Mouse (Mus musculus) lung, postnatal 36 days (tissue): ENCODE measurements around the gene Eps15.

Source experiments
- DNase-seq: peaks from one replicate; pipeline ENCODE4 v3.0.0; 2022; ENCODE audit warnings: mixed read lengths

Gene Eps15

DNA sequence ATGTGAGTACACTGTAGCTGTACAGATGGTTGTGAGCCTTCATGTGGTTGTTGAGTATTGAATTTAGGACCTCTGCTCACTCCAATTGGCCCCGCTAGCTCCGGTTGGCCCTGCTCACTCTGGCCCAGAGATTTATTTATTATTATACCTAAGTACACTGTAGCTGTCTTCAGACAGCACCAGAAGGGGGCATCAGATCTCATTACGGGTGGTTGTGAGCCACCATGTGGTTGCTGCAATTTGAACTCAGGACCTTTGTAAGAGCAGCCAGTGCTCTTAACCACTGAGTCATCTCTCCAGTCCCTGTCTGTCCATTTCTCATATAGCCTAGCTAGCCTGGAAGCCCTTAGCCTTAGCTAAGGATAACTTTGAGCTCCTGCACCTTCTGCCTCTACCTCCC lies 124.8 kb downstream of the Eps15 start:
- peak; percentile 9 for DNase-seq

DNA sequence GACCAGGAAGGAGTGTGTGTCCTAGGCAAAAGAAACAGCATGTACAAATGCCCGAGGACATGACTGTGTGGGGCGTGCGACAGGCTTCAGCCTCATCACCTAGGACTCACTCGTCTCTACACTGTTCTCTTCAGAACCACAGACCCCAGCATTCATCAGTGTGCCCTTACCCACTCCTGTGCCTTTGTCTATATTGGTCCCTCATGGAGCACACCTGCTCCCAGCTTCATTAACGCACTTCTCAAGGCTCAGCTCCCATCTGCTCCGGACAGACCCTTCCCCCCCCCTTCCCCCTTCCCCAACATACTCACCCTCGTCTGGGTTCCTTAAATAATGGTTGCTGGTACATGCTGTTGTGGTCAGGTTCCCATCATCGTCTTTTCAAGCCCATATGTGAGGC lies 125.3 kb downstream of the Eps15 start:
- DNase-seq: no peak

- peak; percentile 80 for DNase-seq
Observed at GRCm38 (mm10) chr4:109406054-109406485, 126.0 kb downstream of the Eps15 start.

- DNase-seq: peak; percentile 52
Observed at GRCm38 (mm10) chr4:109406486-109407175, 126.6 kb downstream of the Eps15 start, which contains the start of gene Ttc39a. Gene Ttc39a, plus strand, starts transcription at chr4:109406623.

- no peak for DNase-seq
Observed at GRCm38 (mm10) chr4:109407176-109407520, 127.1 kb downstream of the Eps15 start.

- DNase-seq: no peak
Observed at GRCm38 (mm10) chr4:109407701-109408485, 127.8 kb downstream of the Eps15 start.

DNA sequence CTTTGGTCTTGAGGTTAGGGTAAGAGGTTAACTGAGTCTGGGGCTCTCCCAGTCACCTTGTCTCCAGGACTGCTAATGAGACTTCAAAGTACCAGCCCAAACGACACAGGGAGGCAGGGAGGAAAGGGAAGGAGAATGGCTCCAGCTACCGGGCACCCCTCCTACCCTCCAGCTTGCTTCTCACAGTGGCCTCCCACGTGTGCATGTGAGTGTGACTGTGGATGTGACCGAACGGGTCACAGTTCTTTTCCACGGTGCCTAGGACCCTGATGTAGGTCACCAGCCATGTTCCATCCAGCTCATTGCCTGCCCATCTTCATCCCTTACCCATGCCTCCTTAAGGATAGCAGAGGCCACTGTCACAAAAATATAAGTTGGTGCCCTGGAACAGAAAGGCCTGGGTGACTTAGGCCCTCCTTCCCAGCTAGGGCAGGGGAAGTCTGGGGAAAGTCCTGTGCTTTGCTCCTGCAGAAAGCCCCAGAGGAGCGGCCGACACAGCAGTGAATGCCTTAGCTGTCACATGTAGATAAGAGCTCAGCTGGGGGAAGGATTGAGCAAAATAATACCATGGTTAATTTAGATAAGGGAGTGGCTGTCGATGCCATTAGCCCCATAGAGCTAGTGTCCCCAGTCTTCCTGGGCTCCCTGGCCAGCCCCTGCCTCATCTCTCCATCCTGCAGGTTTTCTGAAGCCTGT lies 130.8 kb downstream of the Eps15 start:
- DNase-seq: no peak

DNA sequence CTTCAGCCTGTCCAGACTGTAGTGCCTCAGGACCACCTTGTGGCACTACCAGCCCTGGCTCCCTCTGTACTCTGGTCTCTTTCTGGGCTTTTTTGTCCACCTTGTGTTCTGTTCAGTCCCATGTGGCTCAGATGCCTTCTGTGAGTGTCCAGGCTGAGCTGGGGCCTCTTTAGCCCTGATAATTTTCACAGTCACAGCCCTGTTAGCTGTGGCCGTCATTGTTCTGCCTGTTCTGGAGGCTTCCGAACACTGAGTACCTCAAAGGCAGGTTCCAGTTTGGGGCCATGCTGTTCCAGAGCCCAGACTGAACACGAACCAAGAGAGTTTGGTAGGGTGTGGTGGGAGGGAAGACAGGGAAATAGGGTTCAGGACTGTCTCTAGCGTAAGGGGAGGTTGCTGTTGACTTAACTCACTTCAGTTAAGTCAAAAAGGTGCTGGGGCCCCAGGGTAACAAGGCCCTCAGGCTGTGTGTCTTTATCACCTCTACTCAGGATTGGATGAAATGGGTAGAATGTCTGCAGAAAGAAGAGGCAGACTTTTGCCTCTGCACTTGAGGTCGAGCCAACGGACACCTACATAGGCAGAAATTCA lies 131.4 kb downstream of the Eps15 start:
- no peak for DNase-seq

- DNase-seq: no peak
Observed at GRCm38 (mm10) chr4:109412233-109412632, 132.2 kb downstream of the Eps15 start.

DNA sequence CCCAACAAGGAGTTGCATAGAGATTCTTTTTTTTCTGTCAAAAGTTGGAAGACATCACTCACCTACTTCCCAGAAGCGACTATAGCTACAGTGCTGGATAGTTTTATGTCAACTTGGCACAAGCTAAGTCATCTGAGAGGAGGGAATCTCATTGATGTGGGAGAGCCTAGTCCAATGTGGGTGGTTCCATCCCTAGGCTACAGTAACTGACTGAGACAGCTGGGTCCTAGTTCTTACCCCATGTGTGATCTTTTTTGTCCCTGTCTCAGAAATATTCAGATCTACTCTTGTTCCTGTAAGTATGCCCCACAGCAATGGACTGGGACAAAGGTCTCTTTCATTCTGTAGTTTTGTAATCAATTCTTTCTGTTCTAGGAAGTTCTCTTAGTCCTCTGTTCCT lies 137.9 kb downstream of the Eps15 start:
- DNase-seq: peak; percentile 14

GRCm38 (mm10) chr4:109419017-109419416 lies 138.9 kb downstream of the Eps15 start:
- DNase-seq: peak; percentile 58

- DNase-seq: no peak
Observed at GRCm38 (mm10) chr4:109419563-109419962, 139.5 kb downstream of the Eps15 start.

- peak; percentile 44 for DNase-seq
Observed at GRCm38 (mm10) chr4:109420138-109420795, 140.2 kb downstream of the Eps15 start.

DNA sequence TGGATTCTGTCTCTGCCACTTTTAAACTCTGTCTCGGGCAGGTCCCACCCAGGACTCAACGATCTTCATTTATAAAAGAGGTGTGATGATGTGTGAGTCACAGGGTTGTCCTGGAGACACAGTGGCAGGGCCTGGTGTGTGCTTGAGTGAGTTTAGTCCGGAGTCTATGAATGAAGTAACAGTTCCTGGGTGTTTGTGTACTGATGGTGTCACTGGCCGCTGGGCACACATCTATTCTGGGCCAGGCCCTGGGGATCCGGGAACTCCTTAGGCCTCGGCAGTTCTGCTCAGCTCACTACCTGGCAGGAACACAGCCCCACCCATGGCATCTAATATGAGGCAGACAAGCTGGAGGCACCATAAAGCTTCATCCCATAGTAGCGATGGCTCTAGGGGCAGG lies 141.5 kb downstream of the Eps15 start:
- DNase-seq: no peak

- no peak for DNase-seq
Observed at GRCm38 (mm10) chr4:109422436-109422835, 142.4 kb downstream of the Eps15 start.

- no peak for DNase-seq
Observed at GRCm38 (mm10) chr4:109423438-109423837, 143.4 kb downstream of the Eps15 start.

- DNase-seq: no peak
Observed at GRCm38 (mm10) chr4:109427058-109427457, 147.0 kb downstream of the Eps15 start.

DNA sequence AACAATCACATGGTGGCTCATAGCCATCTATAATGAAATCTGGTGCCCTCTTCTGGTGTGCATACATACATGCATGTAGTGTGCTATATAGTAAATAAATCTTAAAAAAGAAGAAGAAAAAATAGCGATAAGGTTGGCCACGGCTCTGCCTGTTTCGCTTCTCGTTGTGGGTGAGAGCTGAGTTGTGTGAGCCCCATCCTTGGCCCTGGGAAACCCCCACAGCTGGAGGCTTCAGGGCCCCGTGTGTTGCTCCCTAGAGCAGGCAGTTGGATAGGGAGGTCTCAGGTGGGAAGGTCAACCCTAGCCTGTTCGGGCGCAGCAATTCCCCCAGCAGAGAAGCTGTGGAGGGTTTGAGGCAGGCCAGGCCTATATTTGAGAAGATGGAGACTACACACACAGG lies 150.2 kb downstream of the Eps15 start:
- no peak for DNase-seq

GRCm38 (mm10) chr4:109430854-109431253 lies 150.8 kb downstream of the Eps15 start:
- DNase-seq: peak; percentile 80

DNA sequence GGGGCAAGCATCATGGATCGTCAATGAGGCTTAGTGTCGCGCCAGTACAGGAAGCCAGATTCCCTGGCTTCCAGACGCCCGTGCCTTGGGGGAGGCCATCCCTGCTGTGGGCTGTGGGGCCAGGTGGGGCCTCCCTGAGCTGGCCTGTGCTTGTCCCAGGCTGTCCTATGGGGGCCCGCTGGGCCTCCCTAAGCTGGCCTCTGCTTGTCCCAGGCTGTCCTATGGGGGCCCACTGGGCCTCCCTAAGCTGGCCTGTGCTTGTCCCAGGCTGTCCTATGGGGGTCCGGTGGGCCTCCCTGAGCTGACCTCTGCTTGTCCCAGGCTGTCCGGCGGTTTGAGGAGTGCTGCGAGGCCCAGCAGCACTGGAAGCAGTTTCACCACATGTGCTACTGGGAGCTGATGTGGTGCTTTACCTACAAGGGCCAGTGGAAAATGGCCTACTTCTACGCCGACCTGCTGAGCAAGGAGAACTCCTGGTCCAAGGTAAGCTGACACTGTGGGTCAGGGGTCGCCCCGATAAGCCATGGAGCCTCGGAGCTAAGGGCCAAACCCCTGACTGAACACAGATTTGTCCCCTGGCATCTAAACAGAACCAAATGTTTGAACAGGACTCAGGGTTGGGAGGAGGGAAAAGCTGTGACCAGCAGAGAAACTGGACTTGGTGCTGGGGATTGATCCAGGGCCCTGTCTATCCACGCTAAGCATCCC lies 152.8 kb downstream of the Eps15 start:
- DNase-seq: no peak

DNA sequence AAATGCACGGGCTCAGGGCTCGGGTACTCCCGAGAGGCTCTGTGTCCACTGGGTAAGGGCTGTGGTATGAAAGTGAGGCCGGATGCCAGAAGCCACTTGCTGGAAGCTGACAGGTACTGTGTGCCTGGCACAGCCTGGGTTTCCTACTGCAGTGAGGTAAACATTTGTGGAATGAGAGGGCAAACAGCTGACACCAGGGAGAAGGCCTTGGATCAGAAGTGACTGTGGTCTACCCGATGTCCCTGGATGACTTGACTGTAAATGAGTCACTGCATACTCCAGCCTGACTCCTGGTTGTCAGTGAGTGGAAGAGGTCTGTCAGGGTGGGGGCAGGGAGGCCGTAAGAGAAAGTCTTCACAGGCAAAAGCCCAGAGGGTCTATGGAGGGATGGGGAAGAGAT lies 153.6 kb downstream of the Eps15 start:
- DNase-seq: peak; percentile 80

- DNase-seq: no peak
Observed at GRCm38 (mm10) chr4:109434256-109434655, 154.2 kb downstream of the Eps15 start.
